Mouse (Mus musculus) lung, postnatal 0 days (tissue): ENCODE data around the gene Mia. TPM values are rescaled to one million over a fixed set of nuclear protein-coding genes. Genes with fewer than 3 reads are reported as not detected.

Experiments
- ATAC-seq: fragments of 200-750 bp; cut with Nextera tagmentation; 2 replicates; pipeline ENCODE4 v1.8.0; 2017; ENCODE audit warnings: moderate library complexity
- DNase-seq: peaks from one replicate; pipeline ENCODE4 v3.0.0-alpha.2; 2016; ENCODE audit warnings: low spot score
- H3K27ac ChIP-seq: fragments of 300-500 bp; sonication (generic); 2 replicates; pipeline ENCODE4 v1.5.1; 2014; ENCODE audit warnings: antibody characterized with exemption, mild to moderate bottlenecking, low read length, mixed read lengths
- H3K27me3 ChIP-seq: fragments of 300-500 bp; sonication (generic); replicated peaks from 2 replicates; pipeline ENCODE4 v1.6.1; 2014; ENCODE audit warnings: low read length, mixed read lengths; ENCODE audit not compliant: insufficient read depth
- H3K36me3 ChIP-seq: fragments of 300-500 bp; sonication (generic); 2 replicates; pipeline ENCODE4 v1.6.1; 2014; ENCODE audit warnings: low read length, mixed read lengths; ENCODE audit not compliant: insufficient read depth
- H3K4me1 ChIP-seq: fragments of 300-500 bp; sonication (generic); 2 replicates; pipeline ENCODE4 v1.6.1; 2014; ENCODE audit warnings: antibody characterized with exemption, low read depth, low read length, mixed read lengths; ENCODE audit not compliant: insufficient read depth
- H3K4me2 ChIP-seq: fragments of 300-500 bp; sonication (generic); replicated peaks from 2 replicates; pipeline ENCODE4 v1.6.1; 2014; ENCODE audit warnings: low read depth, mild to moderate bottlenecking, low read length, moderate library complexity, mixed read lengths
- H3K4me3 ChIP-seq: fragments of 300-500 bp; sonication (generic); 2 replicates; pipeline ENCODE4 v1.5.1; 2014; ENCODE audit warnings: low read depth, low read length
- H3K9ac ChIP-seq: fragments of 300-500 bp; sonication (generic); replicated peaks from 2 replicates; pipeline ENCODE4 v1.6.1; 2014; ENCODE audit warnings: low read depth, mild to moderate bottlenecking
- H3K9me3 ChIP-seq: fragments of 300-500 bp; sonication (generic); 2 replicates; pipeline ENCODE4 v1.6.1; 2016; ENCODE audit warnings: low read length, mixed read lengths
- CTCF ChIP-seq: IDR thresholded peaks from 2 replicates; pipeline ENCODE4 v1.5.1; 2016; ENCODE audit warnings: antibody characterized with exemption, mild to moderate bottlenecking
- EP300 ChIP-seq: IDR thresholded peaks from 2 replicates; pipeline ENCODE4 v1.6.1; 2016; ENCODE audit warnings: antibody characterized with exemption, mild to moderate bottlenecking, control low read depth
- WGBS: fragments of 180-500 bp; shearing (Covaris S2); extraction: QIAGEN DNeasy Blood & Tissue Kit; methylation state at CpG from one replicate; pipeline ENCODE4 v1.1.7; 2014; 5-methylcytosine and 5-hydroxymethylcytosine counted together
- polyA plus RNA-seq: library from polyadenylated mRNA; unstranded; fragments of >200 nt; fragmentation: Nextera tagmentation; extraction: Ambion mirVana; gene quantifications from 2 replicates; pipeline ENCODE4 v1.2.1, GENCODE M21; 2015

The Mia gene
- 24.9 and 31.5 TPM in 2 replicates for polyA plus RNA-seq

DNA sequence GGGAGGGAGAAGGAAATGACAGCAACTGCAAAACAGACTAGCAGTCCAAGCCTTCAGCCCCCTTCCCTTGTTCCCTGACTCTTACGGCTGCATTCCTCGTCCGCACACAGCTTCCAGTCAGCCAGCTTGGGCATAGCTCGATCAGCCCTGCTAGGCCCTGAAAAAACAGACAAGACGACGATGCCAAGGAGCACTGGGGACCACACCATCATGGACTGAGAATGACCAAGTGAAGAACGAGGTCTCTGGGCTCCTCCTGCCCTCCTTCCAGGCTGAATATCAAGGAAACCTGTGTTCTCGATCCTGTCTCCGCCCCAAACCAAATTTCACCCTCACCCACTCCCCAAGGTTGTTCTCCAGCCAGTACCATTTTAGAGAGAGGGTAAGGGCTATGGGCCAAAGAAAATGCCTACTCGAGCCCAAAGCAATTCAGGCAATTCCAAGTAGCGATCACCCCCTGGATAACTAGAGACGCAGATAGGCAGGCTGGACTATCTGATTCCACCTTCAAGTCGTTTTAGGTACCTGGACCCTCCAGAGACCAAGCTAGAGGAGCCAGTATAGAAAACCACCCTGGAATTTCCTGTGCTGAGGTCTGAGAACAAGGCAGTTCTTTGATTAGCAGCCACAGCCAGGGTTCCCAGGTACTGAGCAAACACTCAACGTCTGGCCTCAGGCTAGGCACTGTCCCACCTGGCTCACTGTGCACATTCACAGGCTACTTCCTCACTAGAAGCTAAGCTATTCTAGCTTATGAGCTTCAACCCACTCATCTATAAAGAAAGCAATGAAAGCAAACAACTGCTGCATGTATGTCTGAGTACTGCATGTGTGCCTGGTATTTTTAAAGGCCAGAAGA, at the start of gene Mia, which contains the start of gene Gm21983:
TSS of gene Mia (minus strand) at position 321 of the 859 bp plus-strand sequence.
TSS of gene Gm21983 (minus strand) at position 250 of the 859 bp plus-strand sequence.
- 41% methylated on average over 14 of the region's 14 CpGs for WGBS
- no peak for TF ChIP-seq EP300
- TF ChIP-seq CTCF: no peak
- Histone ChIP-seq H3K4me1 (peaks cover 8% of the 10 kb centered on the region; the same call in 1 of the 2 replicates), H3K27me3 (no peaks in the 10 kb centered on the region), H3K4me3 (no peak within 1 kb of the TSS), H3K36me3 (0 out of 2 replicates have a peak, but pooled peaks cover 4% of the 10 kb centered on the region), H3K27ac (peak within 1 kb of the TSS; percentile 59), H3K4me2 (no peak within 1 kb of the TSS), H3K9ac (no peak within 1 kb of the TSS), H3K9me3 (no peaks in the 10 kb centered on the region)
- DNase-seq (peak; percentile 64), ATAC-seq (no peak)

DNA sequence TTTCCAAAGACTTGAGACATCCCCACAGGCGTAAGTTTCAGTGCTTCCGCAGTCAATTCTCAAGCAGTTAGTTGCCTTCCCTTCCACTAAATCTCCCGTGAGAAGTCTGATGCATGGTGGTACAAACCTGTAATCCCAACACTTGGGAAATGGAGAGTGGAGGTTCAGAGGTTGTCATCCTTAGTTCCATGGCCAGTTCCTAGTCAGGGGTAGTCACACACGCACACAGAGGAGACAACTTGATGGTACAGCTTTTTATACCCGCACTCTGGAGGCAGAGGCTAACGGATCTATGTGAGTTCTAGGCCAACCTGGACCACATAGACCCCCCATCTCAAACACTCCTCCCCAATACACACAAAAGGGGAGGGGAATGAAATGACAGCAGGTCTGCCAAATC, 47.9 kb upstream of the Mia start:
- H3K4me3 ChIP-seq: peak overlapping the region; percentile 72
- peak overlapping the region; percentile 85 for H3K9ac ChIP-seq
- no peak for DNase-seq
- peak overlapping the region; percentile 82 for H3K4me2 ChIP-seq
- no peak for TF ChIP-seq EP300
- TF ChIP-seq CTCF: no peak
- peak overlapping the region; percentile 92 for H3K27ac ChIP-seq
- no peaks in the 10 kb centered on the region for H3K9me3 ChIP-seq
- H3K4me1 ChIP-seq: peaks cover 33% of the 10 kb centered on the region
- H3K36me3 ChIP-seq: no peaks in the 10 kb centered on the region
- no peaks in the 10 kb centered on the region for H3K27me3 ChIP-seq
- peak; percentile 0; the same call in 1 of the 2 replicates for ATAC-seq
- 15% methylated on average over 6 of the region's 6 CpGs for WGBS

DNA sequence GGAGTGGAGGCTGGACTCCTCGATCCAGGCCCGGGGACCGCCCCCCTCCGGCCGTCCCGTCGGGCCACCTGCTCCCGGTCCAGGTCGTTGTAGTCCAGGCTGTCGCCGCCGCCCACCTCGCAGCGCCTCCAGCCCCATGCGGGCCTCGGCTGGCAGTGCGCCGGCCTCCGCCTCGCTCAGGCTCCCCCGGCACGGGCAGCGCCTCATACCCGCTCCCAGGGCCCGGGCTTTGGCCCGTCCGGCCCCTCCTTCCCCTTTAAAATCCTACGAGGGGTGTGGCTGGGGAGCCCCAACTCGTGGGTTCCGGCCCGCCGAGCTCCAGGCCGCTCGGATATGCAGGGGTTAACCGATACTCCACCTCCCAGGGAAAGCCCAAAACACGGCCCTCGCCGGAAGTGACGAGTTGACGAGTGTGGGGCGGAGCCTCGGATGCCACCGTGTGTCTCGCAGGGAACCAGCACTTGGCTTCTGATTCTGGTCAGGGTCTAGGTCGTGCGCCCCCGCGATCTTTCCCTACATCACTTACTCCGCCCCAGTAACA, 47.4 kb upstream of the Mia start, which contains the start of gene Itpkc:
TSS of gene Itpkc (minus strand) at position 381 of the 541 bp plus-strand sequence.
- no peaks in the 10 kb centered on the region for H3K36me3 ChIP-seq
- peak; percentile 83 for ATAC-seq
- no peaks in the 10 kb centered on the region for H3K9me3 ChIP-seq
- peak; percentile 98 for DNase-seq
- TF ChIP-seq EP300 (peak; percentile 51; the same call in 1 of the 2 replicates), CTCF (peak; percentile 20)
- peak within 1 kb of the TSS; percentile 82 for H3K4me2 ChIP-seq
- peak within 1 kb of the TSS; percentile 92 for H3K27ac ChIP-seq
- peak within 1 kb of the TSS; percentile 85 for H3K9ac ChIP-seq
- WGBS: 3% methylated on average over 48 of the region's 49 CpGs
- peaks cover 30% of the 10 kb centered on the region for H3K4me1 ChIP-seq
- peak within 1 kb of the TSS; percentile 72 for H3K4me3 ChIP-seq
- H3K27me3 ChIP-seq: no peaks in the 10 kb centered on the region

DNA sequence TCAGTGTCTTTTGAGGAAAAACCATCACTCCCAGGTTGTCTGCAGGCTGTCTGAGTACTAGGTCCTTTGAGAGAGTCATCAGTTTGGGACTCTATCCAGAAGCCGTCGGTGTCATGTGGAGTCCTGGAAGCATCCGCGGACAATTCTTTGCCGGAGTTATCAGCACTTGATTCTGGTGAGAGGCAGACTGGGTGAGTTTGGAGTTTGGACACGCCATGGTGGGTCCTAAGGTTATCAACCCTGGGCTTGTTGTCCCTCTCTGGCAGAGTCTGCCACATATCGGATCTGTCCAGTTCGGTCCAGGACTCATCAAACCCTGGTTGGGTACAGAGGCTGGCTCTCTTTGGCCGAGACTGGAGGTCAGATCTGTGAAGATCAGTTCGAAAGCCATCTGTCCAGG, 46.7 kb upstream of the Mia start:
- no peak for TF ChIP-seq EP300
- Histone ChIP-seq H3K9me3 (no peaks in the 10 kb centered on the region), H3K9ac (peak overlapping the region; percentile 85), H3K27ac (peak overlapping the region; percentile 92), H3K4me3 (peak overlapping the region; percentile 72), H3K4me1 (peaks cover 30% of the 10 kb centered on the region), H3K36me3 (no peaks in the 10 kb centered on the region), H3K4me2 (peak overlapping the region; percentile 82), H3K27me3 (no peaks in the 10 kb centered on the region)
- 3% methylated on average over 10 of the region's 10 CpGs for WGBS
- no peak for ATAC-seq
- peak; percentile 23 for DNase-seq

DNA sequence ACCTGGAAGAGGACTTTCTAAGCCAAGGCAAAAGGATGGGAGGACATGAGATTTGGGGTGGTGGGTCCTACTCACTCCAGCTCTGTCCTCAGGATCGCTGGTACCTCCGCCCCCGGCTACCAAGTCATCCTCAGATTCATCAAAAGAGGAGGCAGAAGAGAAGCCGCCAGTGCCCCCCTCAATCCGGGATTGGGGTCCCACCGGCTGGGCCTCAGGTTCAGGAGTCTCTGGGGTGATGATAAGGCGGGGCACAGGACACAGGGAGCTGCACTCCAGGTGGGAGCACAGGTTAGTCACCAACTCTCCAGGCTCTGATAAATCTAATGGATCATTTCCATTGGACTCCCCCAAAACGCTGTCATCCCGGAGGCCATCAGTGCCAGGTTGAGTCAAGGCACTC, 46.3 kb upstream of the Mia start:
- H3K9me3 ChIP-seq: no peaks in the 10 kb centered on the region
- no peak for ATAC-seq
- TF ChIP-seq EP300: no peak
- no peak for TF ChIP-seq CTCF
- H3K36me3 ChIP-seq: no peaks in the 10 kb centered on the region
- H3K4me2 ChIP-seq: peak overlapping the region; percentile 82
- peaks cover 30% of the 10 kb centered on the region for H3K4me1 ChIP-seq
- WGBS: 21% methylated on average over 9 of the region's 9 CpGs
- DNase-seq: no peak
- peak overlapping the region; percentile 72 for H3K4me3 ChIP-seq
- H3K27me3 ChIP-seq: no peaks in the 10 kb centered on the region
- H3K9ac ChIP-seq: peak overlapping the region; percentile 85
- peak overlapping the region; percentile 92; the same call in 1 of the 2 replicates for H3K27ac ChIP-seq
